Mouse (Mus musculus) heart, postnatal 10 days (tissue): ENCODE measurements around the gene Adcy5. TPM values are rescaled to one million over a fixed set of nuclear protein-coding genes. Genes with fewer than 3 reads are reported as not detected.

Experiments
- DNase-seq, 2 experiments: peaks; one replicate each; pipeline ENCODE4 v3.0.0; 2021
- intact Hi-C: fragments of 180-260 bp; cut with DNase I; formaldehyde crosslinking; loops from one replicate; pipeline ENCODE4 v1.15.1; 2025
- total RNA-seq, 2 experiments: library from RNA; stranded (reverse); gene quantifications; 2 replicates each; pipeline ENCODE4 v1.2.3; 2021

The Adcy5 gene
- total RNA-seq, 2 experiments from 2014 or later = 55.1 to 56.3 TPM

DNA sequence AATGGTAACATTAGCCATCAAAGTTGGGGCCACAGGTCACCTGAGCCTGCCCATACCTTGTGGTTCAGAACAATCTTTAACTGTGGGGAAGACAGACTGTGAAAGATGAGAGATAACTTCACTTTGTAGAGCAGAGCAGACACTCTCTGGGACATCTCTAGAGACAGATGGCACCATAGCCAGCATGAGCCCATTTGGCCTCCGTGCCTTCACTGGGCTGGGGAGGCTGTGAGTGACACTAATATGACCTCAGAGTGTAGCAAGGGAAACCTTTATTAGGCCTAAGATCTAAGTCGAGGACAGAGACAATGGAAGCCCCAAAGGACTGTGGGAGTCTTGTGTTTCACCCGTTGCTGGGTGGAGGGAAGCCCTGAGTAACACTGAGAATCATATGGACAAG, 92.7 kb downstream of the Adcy5 start:
- intact Hi-C loops = no loop called here
- no peak for DNase-seq

DNA sequence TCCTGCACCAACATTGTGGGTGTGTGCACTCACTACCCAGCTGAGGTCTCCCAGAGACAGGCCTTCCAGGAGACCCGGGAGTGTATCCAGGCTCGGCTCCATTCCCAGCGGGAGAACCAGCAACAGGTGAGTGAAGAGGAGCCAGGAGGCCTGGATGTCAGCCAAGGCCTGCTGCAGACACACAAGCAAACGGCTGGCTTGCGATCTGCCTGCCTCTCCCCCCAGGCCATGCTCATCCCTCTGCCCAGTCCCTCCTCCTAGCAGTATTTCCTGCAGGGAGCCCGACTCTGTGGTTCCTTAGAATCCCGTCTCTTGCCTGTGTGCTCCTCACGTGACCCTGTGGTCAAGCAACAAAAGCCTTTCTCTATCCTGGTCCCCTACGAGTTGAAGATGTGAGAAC, 94.1 kb downstream of the Adcy5 start:
- DNase-seq = peak; percentile 54 to 80
- intact Hi-C loops = no loop called here

DNA sequence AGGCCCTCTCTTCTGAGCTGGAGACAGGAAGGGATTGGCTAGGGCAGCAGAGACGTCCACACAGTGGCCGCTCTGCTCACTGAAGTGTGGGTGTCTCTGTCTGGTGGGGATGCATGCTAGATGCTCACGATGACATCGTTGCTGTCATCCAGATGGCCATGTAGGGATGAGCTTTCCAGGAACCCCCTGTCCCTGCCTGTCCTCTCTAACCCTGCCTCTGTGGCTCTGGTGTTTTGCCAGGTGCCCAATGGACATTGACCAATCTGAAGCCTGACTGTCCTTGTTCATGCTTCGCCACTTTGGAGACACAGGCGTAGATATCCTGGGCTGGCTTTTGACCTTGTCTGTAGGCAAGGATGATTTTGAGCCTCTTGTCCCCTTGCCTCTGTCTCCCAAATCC, 95.1 kb downstream of the Adcy5 start:
- DNase-seq = no peak
- intact Hi-C loops = no loop called here

DNA sequence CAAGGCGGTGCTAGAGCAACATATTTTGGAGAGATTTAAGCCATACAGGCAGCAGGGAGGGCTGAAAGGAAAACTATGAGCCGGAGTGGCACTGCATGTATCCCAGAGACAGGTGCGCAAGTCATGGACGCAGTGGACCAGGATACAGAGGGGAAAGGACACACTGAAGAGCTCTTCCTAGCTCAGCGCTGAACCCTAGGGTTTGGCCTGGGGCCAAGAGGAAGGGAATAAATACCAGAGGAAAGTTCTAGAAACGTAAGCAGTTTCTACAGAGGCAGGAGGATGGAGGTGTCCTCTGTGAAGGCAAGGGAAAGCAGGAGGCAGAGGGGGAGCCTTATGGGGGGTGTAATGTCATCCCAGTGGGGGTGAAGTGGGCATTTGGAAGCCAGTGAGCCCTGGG, 97.0 kb downstream of the Adcy5 start:
- intact Hi-C loops = no loop called here
- DNase-seq = no peak

GRCm38 (mm10) chr16:35252967-35253366, 98.3 kb downstream of the Adcy5 start:
- no peak for DNase-seq
- intact Hi-C loops = no loop called here

- DNase-seq = peak; percentile 69 to 70
- intact Hi-C loops = loop anchor here (2.0 kb wide), 1 partner anchor 29 kb away; no protein-coding TSS in a partner anchor
These were observed 101.3 kb downstream of the Adcy5 start for GRCm38 (mm10) chr16:35255981-35256380.

DNA sequence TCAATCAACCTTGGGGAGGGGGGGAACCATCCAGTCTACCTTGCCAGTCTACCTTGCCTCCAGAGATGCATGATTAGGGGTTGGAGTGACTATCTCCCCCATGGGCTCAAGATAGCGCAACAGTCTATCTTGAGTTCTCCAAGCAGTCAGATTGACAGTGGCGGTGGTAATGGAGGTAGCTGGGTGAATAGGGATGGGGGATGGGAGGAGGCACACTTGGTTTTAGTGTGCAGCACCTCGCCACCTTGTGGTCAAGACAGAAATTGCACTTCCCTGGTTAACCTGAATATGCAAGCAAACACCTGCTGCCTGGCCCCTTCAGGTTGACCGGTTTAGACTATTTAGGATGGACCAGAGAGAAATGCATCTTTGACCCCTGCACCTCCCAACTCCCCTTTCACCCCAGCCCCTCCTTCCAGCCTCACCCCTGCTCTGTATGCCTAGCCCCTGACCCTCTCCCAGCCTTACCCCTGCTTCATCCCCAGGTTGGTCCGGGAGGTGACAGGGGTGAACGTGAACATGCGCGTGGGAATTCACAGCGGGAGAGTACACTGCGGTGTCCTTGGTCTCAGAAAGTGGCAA, 115.8 kb downstream of the Adcy5 start:
- peak; percentile 89 to 93 for DNase-seq
- intact Hi-C loops = loop anchor here (1.0 kb wide), 2 partner anchors 114 to 160 kb away; no protein-coding TSS in a partner anchor

GRCm38 (mm10) chr16:35270945-35271344, 116.3 kb downstream of the Adcy5 start:
- no peak for DNase-seq
- intact Hi-C loops = loop anchor here (1.0 kb wide), 3 partner anchors 115 to 210 kb away; no protein-coding TSS in a partner anchor

- intact Hi-C loops = loop anchor here (1.0 kb wide), 1 partner anchor 210 kb away; no protein-coding TSS in a partner anchor
- DNase-seq = no peak
These were observed 116.9 kb downstream of the Adcy5 start for GRCm38 (mm10) chr16:35271572-35271971.

DNA sequence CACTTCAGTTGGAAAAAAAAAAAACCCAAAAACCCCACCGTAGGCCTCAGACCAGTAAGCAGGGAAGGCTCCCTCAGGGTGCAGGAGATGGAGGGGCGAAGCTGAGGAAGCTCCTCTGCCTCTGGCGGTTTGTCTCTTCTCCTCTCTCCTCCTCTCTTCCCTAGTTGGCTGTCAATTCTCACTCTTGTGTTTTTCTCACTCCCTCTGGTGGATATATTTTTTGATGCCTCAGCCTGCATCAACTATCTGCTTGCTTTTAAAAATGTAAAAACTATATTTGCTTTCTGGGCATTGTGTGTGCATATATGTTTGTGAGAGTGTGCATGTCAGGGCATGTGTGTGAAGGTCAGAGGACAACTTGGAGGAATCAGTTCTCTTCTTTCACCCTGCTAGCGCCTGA, 117.7 kb downstream of the Adcy5 start:
- no peak for DNase-seq
- intact Hi-C loops = no loop called here

- DNase-seq = no peak
- intact Hi-C loops = no loop called here
These were observed 123.5 kb downstream of the Adcy5 start for GRCm38 (mm10) chr16:35278166-35278565.

- DNase-seq = no peak
- intact Hi-C loops = no loop called here
These were observed 127.8 kb downstream of the Adcy5 start for GRCm38 (mm10) chr16:35282456-35282855.

DNA sequence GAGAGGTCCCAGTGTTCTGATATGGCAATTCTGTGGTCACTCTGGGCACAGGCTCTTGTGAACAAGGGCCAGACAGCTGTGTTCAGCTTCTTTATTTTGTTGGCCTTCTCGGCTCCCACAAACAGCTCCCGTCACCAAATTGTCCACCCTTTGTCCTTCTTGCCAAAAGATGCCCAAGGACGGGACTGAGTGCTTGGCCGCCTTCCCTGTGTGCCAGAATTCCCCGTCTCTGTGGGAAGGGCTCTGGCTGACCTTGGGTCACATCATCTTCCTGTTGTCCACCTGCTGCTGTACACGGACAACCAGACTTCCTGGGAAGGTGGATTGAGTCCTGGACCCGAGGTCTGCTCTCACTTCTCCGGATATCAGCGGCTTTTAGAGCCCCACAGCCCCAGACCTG, 131.1 kb downstream of the Adcy5 start:
- DNase-seq = no peak
- intact Hi-C loops = no loop called here

- intact Hi-C loops = no loop called here
- DNase-seq = no peak
These were observed 132.6 kb downstream of the Adcy5 start for GRCm38 (mm10) chr16:35287244-35287643.

- DNase-seq = peak; percentile 58 to 60
- intact Hi-C loops = no loop called here
These were observed 143.1 kb downstream of the Adcy5 start for GRCm38 (mm10) chr16:35297786-35298185.

DNA sequence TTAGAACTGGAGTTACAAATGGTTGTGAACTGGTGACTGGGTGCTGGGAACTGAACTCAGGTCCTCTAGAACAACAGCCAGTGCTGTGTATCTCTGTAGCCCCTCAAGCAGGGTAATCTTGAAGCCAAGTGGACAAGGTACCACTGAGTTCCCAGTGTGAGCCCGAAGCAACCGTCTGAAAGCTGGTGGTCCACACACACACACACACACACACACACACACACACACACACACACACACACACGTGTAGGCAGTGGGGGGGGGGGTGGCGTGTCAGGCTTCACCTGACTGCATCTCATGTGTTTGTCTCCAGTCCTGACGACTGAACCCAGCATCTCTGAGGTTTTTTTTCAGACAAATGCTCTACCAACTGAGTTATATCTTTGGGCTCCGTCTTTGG, 145.5 kb downstream of the Adcy5 start:
- intact Hi-C loops = no loop called here
- no peak for DNase-seq

GRCm38 (mm10) chr16:35302441-35303280, 148.0 kb downstream of the Adcy5 start:
- intact Hi-C loops = no loop called here
- peak in 1 of 2 experiments; percentile 49 for DNase-seq

DNA sequence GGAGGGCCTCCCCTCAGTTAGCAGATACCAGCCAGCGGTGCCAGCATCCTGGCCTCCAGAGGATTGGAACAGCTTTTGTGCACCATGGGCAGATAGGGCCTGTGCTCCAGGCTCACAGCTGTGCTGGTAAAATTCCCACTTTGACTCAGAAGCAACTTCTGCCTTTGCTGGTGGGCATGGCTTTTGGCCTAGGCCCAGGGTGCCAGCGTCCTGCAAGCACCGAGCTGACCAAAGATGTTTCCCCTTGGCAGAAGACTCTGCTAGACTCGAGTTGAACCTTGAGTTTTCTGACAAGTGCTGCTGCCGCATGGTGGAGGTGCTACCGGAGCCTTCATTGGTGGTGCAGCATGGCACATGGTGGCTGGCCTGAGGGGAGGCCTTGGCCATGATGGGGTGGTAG, 149.0 kb downstream of the Adcy5 start:
- DNase-seq = no peak

GRCm38 (mm10) chr16:35304416-35304815, 149.7 kb downstream of the Adcy5 start:
- DNase-seq = no peak
- intact Hi-C loops = no loop called here

More for the DNA sequence above, 149.0 kb downstream of the Adcy5 start:
- intact Hi-C loops = no loop called here

DNA sequence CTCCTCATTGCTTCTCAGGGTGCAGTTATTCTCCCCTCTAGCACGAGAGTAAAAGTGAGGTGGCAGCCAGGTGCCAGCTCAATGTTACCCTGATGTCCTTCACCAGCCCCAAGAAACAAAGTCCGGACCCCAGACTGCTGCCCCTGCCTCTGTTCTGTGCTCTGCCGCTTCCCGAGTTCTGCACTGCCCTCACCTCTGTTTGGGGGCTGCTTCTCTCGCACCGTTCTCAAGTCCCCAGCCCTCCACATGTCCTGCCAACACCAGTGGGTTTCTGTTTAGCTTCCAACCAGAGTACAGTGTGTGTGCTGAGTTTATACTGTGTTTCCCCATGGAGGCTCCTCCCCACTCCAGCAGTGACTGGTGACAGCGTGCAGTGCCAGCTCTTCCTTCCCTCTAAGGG, 150.5 kb downstream of the Adcy5 start:
- DNase-seq = no peak
- intact Hi-C loops = no loop called here

GRCm38 (mm10) chr16:35306631-35307030, 152.0 kb downstream of the Adcy5 start:
- DNase-seq = no peak
- intact Hi-C loops = no loop called here

- intact Hi-C loops = no loop called here
- DNase-seq = no peak
These were observed 152.7 kb downstream of the Adcy5 start for GRCm38 (mm10) chr16:35307331-35307730.
